Mouse (Mus musculus) Patski (cell line): ENCODE data around the gene Usp43. TPM values are rescaled to one million over a fixed set of nuclear protein-coding genes. Genes with fewer than 3 reads are reported as not detected.
A peak's percentile ranks its signal among the peaks of the same experiment; 100 is the strongest.

Experiments
- ATAC-seq: fragments of 100-300 bp; one replicate; pipeline ENCODE4 v1.8.0; 2021
- CTCF ChIA-PET: fragments of 350-600 bp; sonication (Branson Sonifier 250); formaldehyde crosslinking; loops from one replicate; lab custom pipeline; 2022; ENCODE audit warnings: inconsistent platforms; lab: Charles Lee
- POLR2A ChIA-PET: fragments of 350-600 bp; sonication (Branson Sonifier 250); formaldehyde crosslinking; loops from one replicate; lab custom pipeline; 2022; ENCODE audit warnings: antibody characterized with exemption, inconsistent platforms; lab: Charles Lee
- DNase-seq: peaks from one replicate; pipeline ENCODE4 v3.0.0-alpha.2; 2011; ENCODE audit warnings: low read depth, low spot score
- H3K27me3 ChIP-seq: fragments of 371-371 bp; one replicate; pipeline ENCODE4 v1.5.1; 2021
- CTCF ChIP-seq: fragments of 100-300 bp; IDR thresholded peaks from one replicate; pipeline ENCODE4 v1.5.1; 2021
- in situ Hi-C: fragments of 300-500 bp; cut with MboI; formaldehyde crosslinking; loops from 3 replicates; pipeline ENCODE4 v1.11.1; 2018; ENCODE audit warnings: low pct_unique_long_range_greater_than_20kb, mixed read lengths
- polyA plus RNA-seq: library from polyadenylated mRNA; unstranded; gene quantifications from one replicate; pipeline ENCODE4 v1.2.3, GENCODE M21; 2021

Gene Usp43
- polyA plus RNA-seq, 1 experiment from 2014 or later: 6.6 TPM

DNA sequence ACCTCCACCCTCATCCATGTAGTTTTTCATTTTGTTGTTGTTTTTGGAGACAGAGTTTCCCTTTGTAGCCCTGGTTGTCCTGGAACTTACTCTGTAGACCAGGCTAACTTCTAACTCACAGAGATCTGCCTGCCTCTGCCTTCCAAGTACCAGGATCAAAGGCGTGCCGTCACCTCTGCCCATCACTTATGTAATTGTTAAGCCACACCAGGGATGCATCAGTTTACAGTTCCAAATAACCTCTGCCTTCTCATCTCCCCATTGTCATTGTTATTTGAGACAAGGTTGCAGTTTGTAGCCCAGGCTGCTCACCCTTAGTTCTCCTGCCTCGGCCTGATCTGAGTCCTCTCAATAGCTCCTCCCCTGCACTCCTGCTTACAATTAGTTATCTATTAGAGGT lies 10.2 kb upstream of the Usp43 start:
- ATAC-seq (no peak), DNase-seq (no peak)
- TF ChIP-seq CTCF: no peak
- in situ Hi-C loops: loop anchor here (25.0 kb wide), 1 partner anchor 270 kb away; no protein-coding TSS in a partner anchor
- ChIA-PET POLR2A (no interaction called here), CTCF (no interaction called here)
- no peaks in the 10 kb centered on the region for H3K27me3 ChIP-seq

DNA sequence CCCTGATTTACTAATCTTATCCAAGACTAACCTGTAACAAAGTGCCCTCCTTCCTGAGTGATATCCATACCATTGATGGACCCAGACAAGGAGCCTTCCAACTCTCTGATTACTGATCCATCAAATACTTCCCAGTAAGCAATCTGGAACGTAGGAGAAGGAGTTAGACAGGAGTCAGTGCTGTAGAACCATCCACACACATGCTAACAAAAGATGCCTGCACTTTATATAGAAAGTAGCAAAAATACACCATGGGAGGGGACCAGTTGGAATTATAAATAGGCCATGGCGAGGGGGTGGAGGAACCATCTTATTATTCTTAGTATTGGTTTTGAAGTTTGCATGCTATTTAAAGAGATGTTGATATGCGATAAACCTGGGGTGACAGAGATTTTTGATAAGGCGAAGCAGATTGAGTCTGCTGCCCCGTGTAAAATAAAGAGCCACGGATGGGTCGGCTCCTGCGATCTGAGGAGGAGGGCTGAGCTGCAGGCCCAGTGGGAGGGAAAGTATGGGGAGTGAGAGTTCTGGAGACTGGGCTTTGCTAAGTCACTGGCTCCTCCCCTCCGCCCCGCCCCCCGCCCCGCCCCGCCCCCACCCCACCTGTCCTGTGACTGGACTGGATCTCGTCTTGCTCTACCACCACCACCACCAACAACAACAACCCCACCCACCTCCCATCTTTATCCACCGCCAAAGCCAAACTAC lies 4.5 kb upstream of the Usp43 start:
- ChIA-PET CTCF (no interaction called here), POLR2A (no interaction called here)
- ATAC-seq: no peak
- TF ChIP-seq CTCF: no peak
- DNase-seq: no peak
- in situ Hi-C loops: loop anchor here (25.0 kb wide), 1 partner anchor 264 kb away; no protein-coding TSS in a partner anchor
- no peaks in the 10 kb centered on the region for H3K27me3 ChIP-seq

DNA sequence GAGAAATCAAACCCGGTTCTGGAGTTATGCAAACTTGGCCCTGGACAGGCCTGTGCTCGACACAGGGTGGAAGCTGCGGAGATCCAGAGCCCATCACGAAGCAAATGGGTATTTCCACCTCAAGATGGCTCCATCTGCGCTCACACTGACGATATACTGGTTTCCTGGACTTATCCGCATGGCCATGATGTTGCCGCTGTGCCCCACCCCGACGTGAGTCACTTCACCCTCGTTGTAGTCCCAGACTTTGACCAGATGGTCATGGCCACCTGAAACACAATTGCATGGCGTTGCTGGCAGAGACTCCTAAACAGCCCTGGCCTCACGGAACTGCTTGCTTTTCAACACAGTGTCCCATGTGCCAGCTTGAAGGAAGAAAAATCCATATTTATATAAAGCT lies 3.0 kb upstream of the Usp43 start:
- no peak for TF ChIP-seq CTCF
- in situ Hi-C loops: loop anchor here (5.0 to 25.0 kb wide), 2 partner anchors 103 to 263 kb away; no protein-coding TSS in a partner anchor
- POLR2A ChIA-PET: no interaction called here

DNA sequence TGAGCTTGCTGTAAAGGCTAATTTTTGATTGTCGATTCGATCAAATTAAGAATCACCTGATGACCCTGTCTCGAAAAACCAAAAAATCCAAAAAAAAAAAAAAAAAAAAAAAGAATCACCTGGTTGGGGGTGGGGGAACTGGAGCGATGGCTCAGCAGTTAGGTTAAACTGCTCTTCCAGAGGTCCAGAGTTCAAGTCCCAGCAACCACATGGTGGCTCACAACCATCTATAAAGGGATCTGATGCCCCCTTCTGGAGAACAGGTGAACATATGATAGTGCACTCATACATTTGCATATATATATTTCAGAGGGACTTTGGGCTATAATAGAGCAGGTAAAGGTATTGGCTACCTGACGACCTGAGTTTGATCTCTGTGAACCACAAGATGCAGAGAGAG lies 1.8 kb upstream of the Usp43 start:
- H3K27me3 ChIP-seq: no peaks in the 10 kb centered on the region
- ChIA-PET CTCF (interaction anchor here (1.0 to 2.0 kb wide), 11 partner anchors 12 to 595 kb away, joined by 3 to 5 read pairs (median 4); no protein-coding TSS in a partner anchor), POLR2A (interaction anchor here (0.9 kb wide), 1 partner anchor 72 kb away, joined by 3 read pairs; no protein-coding TSS in a partner anchor)
- in situ Hi-C loops: loop anchor here (5.0 kb wide), 1 partner anchor 101 kb away; no protein-coding TSS in a partner anchor
- ATAC-seq (no peak), DNase-seq (no peak)
- TF ChIP-seq CTCF: peak; percentile 70

More for the DNA sequence above, 3.0 kb upstream of the Usp43 start:
- DNase-seq (no peak), ATAC-seq (no peak)
- CTCF ChIA-PET: interaction anchor here (1.0 kb wide), 1 partner anchor 28 kb away, joined by 3 read pairs; no protein-coding TSS in a partner anchor
- no peaks in the 10 kb centered on the region for H3K27me3 ChIP-seq

DNA sequence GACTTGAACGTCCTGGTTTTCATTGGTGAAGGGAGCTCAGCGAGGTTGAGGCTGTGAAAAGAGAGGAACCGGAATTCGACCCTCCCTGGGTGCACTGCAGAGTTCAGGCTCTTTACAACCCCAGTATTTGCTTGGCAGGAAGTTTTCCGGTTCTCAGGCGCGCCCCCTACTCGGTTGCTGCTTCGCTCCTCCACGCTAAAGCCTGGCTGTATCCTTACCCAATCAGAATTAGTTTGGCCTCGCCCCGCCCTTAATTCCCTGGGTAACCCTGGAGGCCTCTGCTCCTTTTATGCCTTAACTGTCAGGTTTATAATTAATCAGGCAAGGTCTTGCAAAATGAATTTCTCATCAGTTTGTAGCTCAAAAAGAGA lies 787 bp upstream of the Usp43 start:
- peak; percentile 66 for TF ChIP-seq CTCF
- H3K27me3 ChIP-seq: no peaks in the 10 kb centered on the region
- ChIA-PET POLR2A (interaction anchor here (1.4 to 1.6 kb wide), 3 partner anchors 13 to 95 kb away, joined by 4 to 6 read pairs (median 4); no protein-coding TSS in a partner anchor), CTCF (interaction anchor here (1.2 to 2.0 kb wide), 9 partner anchors 11 to 594 kb away, joined by 3 to 5 read pairs (median 4); no protein-coding TSS in a partner anchor)
- in situ Hi-C loops: loop anchor here (5.0 kb wide), 1 partner anchor 100 kb away; no protein-coding TSS in a partner anchor
- DNase-seq (no peak), ATAC-seq (peak; percentile 73)

DNA sequence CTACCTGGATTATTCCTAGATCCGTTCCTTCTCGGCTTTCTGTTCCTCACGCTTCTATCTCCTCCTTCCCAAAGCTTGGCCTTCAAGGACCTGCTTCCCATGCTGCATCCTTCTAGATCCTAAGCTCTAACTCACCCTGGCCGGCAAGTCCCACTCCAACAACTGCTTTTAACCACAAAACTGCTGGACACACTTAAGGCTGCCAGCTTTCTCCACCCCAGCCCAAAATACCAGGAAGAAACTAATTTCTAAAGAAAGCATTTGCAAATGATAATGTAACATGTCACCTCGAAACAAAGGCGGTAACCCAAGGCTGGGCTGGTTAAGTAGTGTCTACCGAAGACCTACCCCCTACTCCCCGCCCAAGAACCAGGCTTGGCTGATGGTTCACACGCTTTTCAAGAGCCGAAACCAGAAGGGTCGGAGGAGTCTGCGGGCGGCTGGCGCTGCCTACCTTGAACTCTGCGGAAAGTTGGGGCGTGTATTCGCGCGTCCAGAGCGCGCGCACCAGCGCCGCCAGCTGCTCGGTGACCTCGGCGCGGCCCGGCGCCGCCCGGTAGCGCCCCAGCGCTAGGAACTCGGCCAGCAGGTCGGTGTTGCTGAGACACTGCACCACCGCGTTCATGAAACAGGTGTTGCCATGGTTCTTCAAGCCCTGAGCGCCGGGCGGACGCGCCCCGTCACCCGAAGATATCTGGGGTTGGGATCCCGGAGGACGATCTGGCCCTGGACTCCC lies 694 bp downstream of the Usp43 start:
- H3K27me3 ChIP-seq: no peaks in the 10 kb centered on the region

DNA sequence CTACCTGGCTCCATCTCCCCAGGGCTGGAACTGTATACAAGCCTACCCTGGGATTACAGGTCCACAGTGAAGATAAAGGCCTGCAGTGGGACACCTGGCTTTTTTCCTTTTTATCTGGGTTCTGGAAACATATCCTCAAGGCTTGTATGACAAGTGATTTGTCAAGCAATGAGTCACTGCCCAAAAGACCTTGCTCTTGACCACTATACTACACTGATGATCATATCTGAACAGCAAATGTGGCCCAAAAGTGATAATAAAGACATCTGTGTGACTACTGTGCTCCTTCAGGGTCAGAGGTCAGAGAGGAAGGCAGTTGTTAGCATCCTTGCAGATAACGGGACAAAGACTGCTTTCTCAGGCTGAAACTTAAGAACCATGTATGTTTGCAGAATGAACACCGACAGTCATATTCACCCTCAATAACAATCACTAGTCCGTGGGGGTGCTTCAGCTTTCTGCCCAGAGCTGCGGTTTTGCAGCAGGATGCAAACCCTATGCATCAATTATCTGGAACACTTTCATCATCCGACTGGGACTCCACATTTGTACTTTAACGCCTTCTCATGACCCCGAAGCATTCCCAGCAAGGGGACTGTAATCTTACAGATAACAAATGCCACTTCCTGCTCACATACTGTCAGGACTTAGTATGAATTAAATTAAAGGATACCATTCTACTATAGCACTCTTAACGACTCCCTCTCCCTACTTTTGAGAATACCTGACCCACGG lies 1.6 kb downstream of the Usp43 start:
- no peak for TF ChIP-seq CTCF
- ChIA-PET CTCF (interaction anchor here (1.4 to 1.5 kb wide), 2 partner anchors 23 to 65 kb away, joined by 4 to 5 read pairs; no protein-coding TSS in a partner anchor), POLR2A (no interaction called here)
- in situ Hi-C loops: loop anchor here (5.0 kb wide), 1 partner anchor 98 kb away; no protein-coding TSS in a partner anchor
- H3K27me3 ChIP-seq: no peaks in the 10 kb centered on the region
- no peak for ATAC-seq
- DNase-seq: no peak

More for the DNA sequence above, 694 bp downstream of the Usp43 start:
- in situ Hi-C loops: loop anchor here (5.0 kb wide), 1 partner anchor 99 kb away; no protein-coding TSS in a partner anchor
- peak; percentile 82 for TF ChIP-seq CTCF
- DNase-seq (no peak), ATAC-seq (peak; percentile 45)
- ChIA-PET POLR2A (interaction anchor here (1.4 to 1.6 kb wide), 3 partner anchors 11 to 94 kb away, joined by 4 to 6 read pairs (median 4); no protein-coding TSS in a partner anchor), CTCF (interaction anchor here (1.4 kb wide), 1 partner anchor 66 kb away, joined by 5 read pairs; no protein-coding TSS in a partner anchor)

DNA sequence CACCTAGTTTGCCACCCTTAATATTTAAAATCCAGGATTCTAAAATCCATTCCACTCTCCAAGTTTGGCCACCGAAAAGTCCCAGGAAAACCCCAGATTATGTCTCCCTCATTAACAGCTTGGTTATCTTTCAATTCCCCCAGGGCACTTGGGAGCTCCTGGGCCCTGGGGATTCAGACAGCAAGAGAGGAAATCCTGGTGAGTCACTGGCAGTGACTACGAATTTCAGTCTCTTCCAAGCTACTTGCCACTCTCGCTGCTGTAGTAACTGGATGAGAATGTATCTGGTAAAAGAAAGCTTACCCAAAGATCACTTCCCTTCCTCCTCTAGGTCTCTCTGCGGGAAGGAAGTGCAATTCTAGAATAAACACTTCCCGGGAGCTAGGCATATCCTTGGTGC lies 2.4 kb downstream of the Usp43 start:
- no peak for TF ChIP-seq CTCF
- POLR2A ChIA-PET: no interaction called here
- DNase-seq (no peak), ATAC-seq (peak; percentile 13)
- CTCF ChIA-PET: interaction anchor here (1.5 kb wide), 1 partner anchor 22 kb away, joined by 4 read pairs; no protein-coding TSS in a partner anchor
- no peaks in the 10 kb centered on the region for H3K27me3 ChIP-seq
- in situ Hi-C loops: no loop called here

DNA sequence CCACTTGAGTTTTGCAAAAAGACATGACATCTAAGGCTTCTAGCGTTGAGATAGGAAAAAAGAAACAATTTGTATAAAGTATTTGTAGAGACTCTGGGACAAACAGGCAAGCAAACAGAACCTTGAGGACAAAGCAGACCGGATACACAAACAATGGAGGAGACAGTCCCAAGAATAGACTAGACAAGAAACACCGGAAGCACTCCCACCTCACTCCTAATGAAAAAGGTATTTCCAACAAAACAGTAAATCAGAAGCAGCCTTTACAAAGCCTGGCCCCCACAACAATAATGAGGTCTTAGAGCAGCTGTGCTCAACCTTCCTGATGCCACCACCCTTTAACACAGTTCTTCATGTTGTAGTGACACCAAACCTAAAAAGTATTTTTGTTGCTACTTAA lies 4.8 kb downstream of the Usp43 start:
- POLR2A ChIA-PET: interaction anchor here (0.8 kb wide), 1 partner anchor 92 kb away, joined by 5 read pairs; no protein-coding TSS in a partner anchor
- DNase-seq: no peak
- in situ Hi-C loops: no loop called here

More for the DNA sequence above, 4.8 kb downstream of the Usp43 start:
- no peaks in the 10 kb centered on the region for H3K27me3 ChIP-seq
- CTCF ChIA-PET: interaction anchor here (1.4 kb wide), 1 partner anchor 10 kb away, joined by 4 read pairs; no protein-coding TSS in a partner anchor
- ATAC-seq: no peak
- no peak for TF ChIP-seq CTCF
